Mouse (Mus musculus) small intestine, adult 10 weeks (tissue): ENCODE data around the gene Olfr77. TPM values are rescaled to one million over a fixed set of nuclear protein-coding genes. Genes with fewer than 3 reads are reported as not detected.

Source experiments
- polyA plus RNA-seq: library from polyadenylated mRNA; stranded (reverse); fragments of 350-450 nt; fragmentation: Illumina TruSeq; extraction: RNeasy Lipid Tissue Mini Kit (QIAGEN cat#74804); gene quantifications from one replicate; pipeline ENCODE4 v1.2.3, GENCODE M21; 2014; ENCODE audit warnings: low replicate concordance

Gene Olfr77
- not detected for polyA plus RNA-seq

GRCm38 (mm10) chr9:19916565-19916964 lies at the start of gene Olfr77:
Gene Olfr77, plus strand, starts transcription at chr9:19916865.

GRCm38 (mm10) chr9:19887904-19888303 lies 28.8 kb upstream of the Olfr77 start, which contains the start of gene Olfr862:
Gene Olfr862, minus strand, starts transcription at chr9:19888004.

Other genes starting within 250 kb of the Olfr77 start
- not detected for gene Olfr857, start 207.4 kb upstream of the Olfr77 start, polyA plus RNA-seq
- not detected for gene Olfr58, start 136.6 kb upstream of the Olfr77 start, polyA plus RNA-seq
- gene Olfr859, start 112.0 kb upstream of the Olfr77 start, polyA plus RNA-seq = not detected
- not detected for gene Olfr860, start 67.1 kb upstream of the Olfr77 start, polyA plus RNA-seq
- not detected for gene Olfr862, start 28.9 kb upstream of the Olfr77 start, polyA plus RNA-seq
- gene Olfr866, start 111.2 kb downstream of the Olfr77 start, polyA plus RNA-seq = not detected
- not detected for gene Olfr867, start 140.7 kb downstream of the Olfr77 start, polyA plus RNA-seq
- not detected for gene Olfr868, start 181.8 kb downstream of the Olfr77 start, polyA plus RNA-seq
- gene Olfr869, start 212.1 kb downstream of the Olfr77 start, polyA plus RNA-seq = not detected